Mouse (Mus musculus) B cell, adult 2 months (primary cell): ENCODE measurements around the gene Cacna2d3.

Experiments
- DNase-seq, 2 experiments: peaks; one replicate each; pipeline ENCODE4 v3.0.0; 2022

The Cacna2d3 gene

GRCm38 (mm10) chr14:29228976-29229716 is 492.5 kb downstream of the Cacna2d3 start:
- DNase-seq, result no peak

GRCm38 (mm10) chr14:29228471-29228870 is 493.2 kb downstream of the Cacna2d3 start:
- no peak for DNase-seq

DNA sequence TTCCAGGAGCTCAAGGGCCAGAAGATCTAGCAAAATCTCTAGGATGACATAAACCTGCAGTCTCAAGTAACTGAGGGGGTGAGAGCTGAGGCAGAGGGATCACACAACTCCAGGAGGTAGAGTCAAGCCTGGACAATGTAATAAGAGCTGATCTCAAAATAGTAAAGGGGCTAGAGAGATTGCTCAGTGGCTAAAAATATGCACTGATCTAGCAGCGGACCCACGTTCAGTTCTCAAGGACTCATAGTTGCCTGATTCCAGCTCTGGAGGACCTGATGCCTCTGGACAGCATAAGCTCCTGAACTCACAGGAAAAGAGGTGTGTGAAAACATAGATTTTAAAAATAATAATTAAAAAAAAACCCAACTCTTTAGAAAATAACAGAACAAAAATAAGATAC is 493.7 kb downstream of the Cacna2d3 start:
- DNase-seq, result no peak

GRCm38 (mm10) chr14:29225754-29226365 is 495.8 kb downstream of the Cacna2d3 start:
- no peak for DNase-seq

GRCm38 (mm10) chr14:29223012-29223411 is 498.7 kb downstream of the Cacna2d3 start:
- no peak for DNase-seq

DNA sequence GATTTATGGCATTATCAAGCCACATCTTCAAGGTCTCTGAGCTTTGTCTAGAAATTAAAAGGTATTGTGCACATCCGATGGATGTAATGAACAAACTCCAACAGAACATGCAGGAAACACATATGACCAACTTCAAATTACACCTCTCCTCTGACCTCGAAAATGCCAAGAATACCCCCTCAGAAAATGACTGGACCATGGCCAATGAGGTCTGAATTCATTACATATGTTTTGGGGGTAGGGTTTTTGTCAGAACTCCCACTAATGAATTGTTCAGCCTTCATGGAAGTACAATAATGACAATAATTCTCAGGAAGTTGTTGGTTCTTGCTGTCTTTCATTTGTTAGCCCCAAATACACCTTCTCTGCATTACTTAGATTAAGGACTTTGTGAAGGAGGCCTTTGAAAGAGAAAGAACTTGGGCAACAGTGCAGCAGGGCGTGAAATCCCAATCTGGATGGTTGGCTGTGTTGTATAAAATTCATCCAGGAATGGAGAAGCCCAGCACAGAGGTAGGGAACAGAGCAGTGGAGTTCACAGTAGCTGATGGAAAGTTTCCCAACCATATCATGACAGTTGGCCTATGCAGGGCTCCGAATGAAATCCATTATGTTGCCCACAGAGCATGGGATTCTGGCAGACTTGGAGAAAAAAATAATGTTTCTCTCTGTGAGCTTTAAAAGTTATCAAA is 499.3 kb downstream of the Cacna2d3 start:
- DNase-seq, result no peak

- DNase-seq, result no peak
These were observed 505.6 kb downstream of the Cacna2d3 start for GRCm38 (mm10) chr14:29216106-29216505.

- no peak for DNase-seq
These were observed 516.7 kb downstream of the Cacna2d3 start for GRCm38 (mm10) chr14:29204967-29205268.

DNA sequence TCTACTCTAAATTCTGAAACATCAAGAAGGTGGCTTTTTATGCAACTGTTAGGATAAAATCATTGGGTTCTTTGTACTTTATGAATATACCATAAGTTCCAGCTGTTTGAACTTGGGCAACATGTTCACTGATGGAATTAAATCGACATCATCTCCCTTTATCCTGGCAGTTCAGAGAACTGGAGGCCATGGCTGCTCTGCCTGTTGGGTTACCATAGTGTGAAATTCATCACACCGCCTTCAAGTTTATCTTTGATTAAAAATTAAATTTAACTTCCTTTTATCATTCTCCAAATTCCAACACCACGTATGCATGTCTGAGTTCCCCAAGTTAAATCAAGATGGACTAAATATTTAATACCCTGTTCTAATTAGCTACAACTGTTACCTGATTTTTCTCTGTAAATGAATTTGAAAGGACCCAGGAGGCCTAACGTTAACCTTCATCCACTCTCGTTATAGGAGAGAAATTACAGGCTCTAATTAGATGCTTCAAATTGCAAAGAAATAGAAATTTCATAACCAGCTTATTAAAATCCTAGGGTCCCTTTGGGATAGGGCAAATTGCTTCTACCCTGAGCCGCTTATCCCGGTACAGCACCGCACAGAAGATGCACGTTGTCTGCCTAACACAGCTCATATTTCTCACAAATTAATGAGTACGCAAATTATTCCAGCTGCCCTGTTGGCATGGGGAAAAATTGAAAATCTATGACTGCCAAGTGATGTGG is 517.3 kb downstream of the Cacna2d3 start:
- no peak for DNase-seq

GRCm38 (mm10) chr14:29196171-29196570 is 525.5 kb downstream of the Cacna2d3 start:
- DNase-seq, result no peak

DNA sequence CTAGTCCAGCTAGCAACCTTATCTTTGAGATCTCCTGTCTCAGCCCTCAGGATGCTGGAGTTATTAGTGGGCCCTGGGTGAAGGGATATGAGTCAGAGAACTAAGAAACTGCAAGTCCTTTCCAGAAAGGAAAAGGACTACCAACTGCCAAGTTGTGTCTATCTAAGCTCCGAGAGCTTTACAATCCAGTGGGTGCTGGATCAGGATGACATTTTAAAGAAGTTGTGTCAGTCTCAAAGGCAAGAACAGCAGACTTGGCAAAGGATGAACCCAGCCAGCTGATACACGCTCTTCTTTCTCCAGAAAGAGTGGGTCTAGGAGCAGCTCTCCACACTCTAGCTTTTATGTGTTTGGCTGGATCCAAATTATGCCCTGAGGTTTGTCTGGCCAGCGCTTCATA is 530.2 kb downstream of the Cacna2d3 start:
- DNase-seq, result no peak

GRCm38 (mm10) chr14:29183730-29184129 is 537.9 kb downstream of the Cacna2d3 start:
- no peak for DNase-seq

DNA sequence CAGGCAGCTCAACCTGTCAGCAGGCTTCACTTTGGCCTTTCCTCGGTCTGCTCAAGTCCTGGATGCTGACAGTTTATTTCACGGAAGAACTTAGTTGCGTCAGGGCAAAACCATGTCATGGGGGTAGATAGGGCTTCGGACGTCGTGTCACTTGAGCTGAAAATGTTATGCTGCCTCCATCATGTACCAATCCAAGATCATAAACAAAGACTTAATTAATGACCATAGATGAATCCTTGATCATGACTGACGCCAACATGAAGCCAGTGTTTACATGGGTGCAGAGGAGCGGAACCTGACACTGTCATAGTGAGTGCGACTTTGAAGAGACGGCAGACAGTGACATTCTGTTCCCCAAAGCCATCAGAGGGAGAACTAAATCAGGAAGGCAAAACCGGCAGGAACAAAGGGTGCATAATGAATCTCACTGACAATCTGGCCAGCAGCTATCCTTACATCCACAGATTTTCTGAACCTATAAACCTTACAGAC is 542.2 kb downstream of the Cacna2d3 start:
- no peak for DNase-seq

DNA sequence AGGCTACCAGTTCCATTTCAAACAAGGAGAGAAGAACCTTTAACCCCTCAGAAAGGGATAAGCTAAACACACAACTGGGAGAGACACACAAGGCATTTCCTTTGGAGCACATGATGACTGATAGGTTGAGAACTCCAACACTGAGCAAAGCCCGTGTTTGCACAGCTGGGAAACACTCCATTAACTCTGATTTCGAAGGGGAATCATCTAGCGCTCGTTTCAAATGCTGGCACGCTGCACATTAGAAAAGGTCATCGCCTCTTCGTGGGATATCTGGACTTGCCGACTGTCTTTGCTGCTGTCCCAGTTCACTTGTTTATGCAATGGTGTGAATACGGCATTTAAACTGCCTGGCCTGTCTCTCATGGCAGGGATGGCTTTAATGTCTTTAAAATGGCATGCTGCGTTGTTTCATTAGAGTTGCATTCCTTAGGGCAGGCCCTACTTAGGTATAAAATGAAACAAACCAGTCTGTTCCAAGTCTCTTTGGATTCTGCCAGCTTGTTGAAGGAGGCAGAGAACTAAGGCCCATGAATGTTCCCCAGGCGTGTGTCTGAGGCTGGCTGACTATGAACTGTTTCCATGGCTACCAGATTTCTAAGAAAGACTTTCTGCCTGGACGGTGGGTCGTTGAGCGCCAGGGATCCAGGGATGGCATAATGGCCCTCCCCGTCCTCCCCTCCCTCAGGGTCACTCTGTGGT is 542.8 kb downstream of the Cacna2d3 start:
- no peak for DNase-seq

- no peak for DNase-seq
These were observed 546.9 kb downstream of the Cacna2d3 start for GRCm38 (mm10) chr14:29174762-29175161.

- DNase-seq, result no peak
These were observed 549.5 kb downstream of the Cacna2d3 start for GRCm38 (mm10) chr14:29172207-29172606.

GRCm38 (mm10) chr14:29164653-29165030 is 557.0 kb downstream of the Cacna2d3 start:
- no peak for DNase-seq

- no peak for DNase-seq
These were observed 557.5 kb downstream of the Cacna2d3 start for GRCm38 (mm10) chr14:29163998-29164652.

- DNase-seq, result no peak
These were observed 561.9 kb downstream of the Cacna2d3 start for GRCm38 (mm10) chr14:29159803-29160202.

- no peak for DNase-seq
These were observed 564.6 kb downstream of the Cacna2d3 start for GRCm38 (mm10) chr14:29157096-29157495.

- no peak for DNase-seq
These were observed 577.5 kb downstream of the Cacna2d3 start for GRCm38 (mm10) chr14:29144184-29144583.

GRCm38 (mm10) chr14:29137614-29138013 is 584.0 kb downstream of the Cacna2d3 start:
- DNase-seq, result no peak
